Mouse (Mus musculus) adrenal gland, postnatal 10 days (tissue): ENCODE measurements around the gene Kat6b. TPM values are rescaled to one million over a fixed set of nuclear protein-coding genes. Genes with fewer than 3 reads are reported as not detected.

ENCODE experiments used
- DNase-seq: peaks from one replicate; pipeline ENCODE4 v3.0.0; 2021; ENCODE audit warnings: mixed read lengths
- total RNA-seq, 2 experiments: library from RNA; stranded (reverse); gene quantifications; 2 replicates each; pipeline ENCODE4 v1.2.3; 2021

Kat6b gene
- total RNA-seq, 2 experiments from 2014 or later, result 31.7 to 51.3 TPM

DNA sequence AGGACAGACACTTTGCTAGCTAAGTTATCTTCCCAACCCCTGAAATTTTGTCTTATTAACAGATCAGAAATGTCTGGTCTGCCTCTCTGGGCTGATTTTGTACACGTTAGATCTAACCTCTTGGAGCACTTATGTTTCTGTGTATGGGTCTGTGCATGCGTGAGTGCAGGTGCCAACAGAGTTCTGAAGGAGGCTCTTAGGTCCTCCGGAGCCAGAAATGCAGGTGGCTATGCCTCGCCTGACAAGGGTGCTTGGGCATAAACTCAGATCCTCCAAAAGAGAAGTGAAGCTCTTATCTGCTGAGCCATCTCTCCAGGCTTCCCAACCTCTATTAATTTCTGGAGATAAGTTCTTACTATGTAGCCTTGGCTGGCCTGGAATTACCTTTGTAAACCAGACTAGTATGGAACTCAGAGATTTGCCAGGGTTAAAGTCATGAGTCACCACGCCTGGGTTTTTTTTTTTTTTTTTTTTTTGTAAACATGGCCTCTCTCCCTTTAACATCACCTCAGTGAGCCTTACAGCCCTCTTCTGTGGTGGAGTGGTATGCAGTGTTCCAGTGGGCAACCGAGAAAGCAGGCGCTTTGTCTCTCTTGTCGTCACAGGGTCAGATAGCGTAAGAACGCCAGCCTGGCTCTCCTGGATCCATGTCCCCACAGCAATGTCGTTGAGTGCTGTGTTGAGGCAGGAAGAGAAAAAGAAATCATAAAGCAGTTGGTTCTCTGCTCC lies 79.4 kb downstream of the Kat6b start:
- no peak for DNase-seq

DNA sequence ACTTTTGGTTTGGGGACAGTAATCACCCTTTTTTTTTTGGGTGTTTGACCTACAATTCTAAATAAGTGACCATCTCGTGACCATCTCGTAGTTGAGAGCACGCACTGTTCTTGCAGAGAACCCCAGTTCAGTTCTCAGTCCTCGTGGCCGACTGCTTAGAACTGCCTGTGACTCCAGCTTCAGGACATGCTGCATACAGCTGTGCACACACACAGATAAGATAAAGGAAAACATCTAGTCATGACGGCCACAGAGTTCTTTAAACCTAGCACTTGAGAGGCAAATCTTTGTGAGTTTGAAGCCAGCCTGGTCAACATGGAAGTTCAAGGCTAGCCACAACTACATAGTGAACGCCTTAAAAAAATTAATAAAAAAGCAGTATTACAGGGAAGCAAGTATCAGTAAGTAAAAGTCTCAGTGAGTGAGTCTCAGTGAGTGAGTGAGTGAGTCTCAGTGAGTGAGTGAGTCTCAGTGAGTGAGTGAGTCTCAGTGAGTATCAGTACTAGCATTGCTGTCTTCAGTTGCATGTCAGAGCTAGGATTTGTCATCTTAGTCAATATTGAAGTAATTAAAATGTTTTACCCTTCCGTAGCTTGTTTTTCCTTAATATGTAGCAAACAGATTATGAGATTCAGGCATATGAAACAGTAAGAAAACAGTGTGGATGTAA lies 80.3 kb downstream of the Kat6b start:
- no peak for DNase-seq

DNA sequence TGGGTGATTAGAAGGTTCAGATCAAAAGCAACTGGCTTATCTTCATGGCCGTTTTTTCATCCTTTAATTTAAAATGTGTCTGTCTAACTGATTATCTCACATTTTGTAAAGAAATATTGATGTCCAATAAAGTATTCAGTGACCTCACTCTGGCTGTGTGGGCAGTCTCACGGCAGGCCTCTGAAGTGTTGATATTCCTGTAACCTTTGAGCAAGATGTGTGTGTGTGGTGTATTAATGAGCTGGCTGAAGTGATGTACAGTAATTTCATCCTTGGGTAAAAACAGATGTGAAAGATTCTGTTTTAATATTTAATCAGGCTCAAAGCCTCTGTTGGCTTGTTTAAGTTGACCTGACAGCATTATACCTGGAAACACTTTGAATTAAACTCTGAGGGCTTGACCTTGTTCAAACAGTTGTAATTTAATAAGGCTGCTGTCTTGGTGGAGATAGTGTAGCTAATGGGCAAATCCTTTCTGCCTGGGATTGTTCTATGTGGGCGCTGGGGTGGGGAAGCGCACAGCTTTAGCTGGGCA lies 82.4 kb downstream of the Kat6b start:
- DNase-seq, result no peak

DNA sequence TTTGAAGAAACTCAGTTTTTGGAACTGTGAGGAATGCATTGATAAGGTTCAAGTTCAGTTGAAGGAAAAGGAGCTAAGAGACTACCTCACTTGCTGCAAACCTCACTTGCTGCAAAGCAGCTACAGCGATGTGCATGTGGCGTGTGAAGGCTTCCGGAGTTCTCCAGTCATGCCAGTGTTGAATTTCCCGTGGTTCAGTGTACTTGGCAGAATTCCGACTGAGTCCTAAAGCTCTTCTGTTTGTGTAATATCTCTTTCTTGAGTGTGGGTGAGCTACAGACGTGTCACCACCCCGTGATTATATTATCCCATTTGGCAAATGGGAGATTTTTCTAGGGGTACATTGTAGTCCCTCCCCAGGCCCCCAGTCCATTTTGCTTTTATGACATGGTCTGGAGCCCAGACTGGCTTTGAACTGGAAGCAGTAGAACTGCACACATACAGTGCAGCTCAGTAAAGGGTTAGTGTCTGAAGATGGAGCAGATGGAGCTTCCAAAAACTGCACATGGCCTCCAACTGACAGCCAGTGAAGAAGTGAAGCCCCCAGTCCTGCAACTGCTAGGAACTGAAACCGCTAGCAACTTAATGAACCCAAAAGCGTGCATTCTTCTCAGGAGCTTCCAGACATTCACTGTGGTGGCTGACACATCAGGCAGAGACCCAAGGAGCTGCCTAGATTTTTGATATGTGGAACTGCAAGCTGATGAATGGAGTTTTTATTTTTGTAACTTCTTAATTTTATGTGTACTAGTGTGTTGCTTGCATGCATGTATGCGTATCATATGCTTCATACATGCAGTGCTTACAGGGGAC lies 84.5 kb downstream of the Kat6b start:
- DNase-seq, result no peak

DNA sequence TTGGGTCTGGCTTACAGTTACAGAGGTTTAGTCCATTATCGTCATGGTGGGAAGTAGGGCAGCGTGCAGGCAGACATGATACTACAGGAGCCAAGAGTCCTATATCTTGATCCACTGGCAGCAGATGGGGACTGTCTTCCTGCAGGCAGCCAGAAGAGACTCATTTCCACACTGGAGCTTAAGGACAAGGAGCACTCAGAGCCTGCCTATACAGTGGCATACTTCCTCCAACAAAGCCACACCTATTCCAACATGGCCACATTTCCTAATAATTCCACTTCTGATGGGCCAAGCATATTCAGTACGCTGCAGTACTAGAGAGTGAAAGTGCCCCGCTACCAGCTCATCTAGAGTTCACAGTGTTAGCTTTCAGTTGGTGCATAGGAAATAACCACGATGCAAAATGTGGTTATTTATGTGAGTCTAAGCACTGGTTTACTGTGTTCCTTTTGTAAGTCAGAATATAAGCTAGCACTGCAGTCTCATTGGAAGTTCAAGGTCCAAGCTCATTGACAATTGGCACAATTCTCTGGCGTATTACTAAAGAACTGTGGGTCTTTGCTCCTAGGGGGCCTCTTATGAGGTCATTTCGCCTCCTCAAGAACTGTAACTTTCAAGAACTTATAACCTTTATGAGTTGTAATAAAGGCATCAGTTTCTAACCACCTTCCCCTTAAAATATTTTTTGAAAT lies 86.2 kb downstream of the Kat6b start:
- DNase-seq, result no peak

DNA sequence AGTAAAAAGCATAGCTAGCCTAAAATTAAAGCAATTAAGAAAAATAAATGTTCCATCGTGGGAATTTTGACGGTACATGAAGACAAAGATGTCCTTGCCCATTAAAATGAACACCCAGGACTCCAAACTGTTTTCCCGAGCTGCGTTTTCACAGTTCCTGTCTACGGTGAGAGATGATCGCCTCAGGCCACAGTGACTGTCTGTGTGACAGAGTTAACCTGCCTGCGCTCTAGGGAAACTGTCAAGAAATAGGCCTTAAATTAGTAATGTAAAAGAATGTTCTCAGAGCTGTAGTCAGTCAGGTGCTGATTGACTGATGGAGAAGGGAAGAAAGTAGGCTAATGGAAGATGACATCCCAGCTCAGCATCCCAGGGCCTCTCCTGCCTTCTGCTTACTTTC lies 87.6 kb downstream of the Kat6b start:
- no peak for DNase-seq

DNA sequence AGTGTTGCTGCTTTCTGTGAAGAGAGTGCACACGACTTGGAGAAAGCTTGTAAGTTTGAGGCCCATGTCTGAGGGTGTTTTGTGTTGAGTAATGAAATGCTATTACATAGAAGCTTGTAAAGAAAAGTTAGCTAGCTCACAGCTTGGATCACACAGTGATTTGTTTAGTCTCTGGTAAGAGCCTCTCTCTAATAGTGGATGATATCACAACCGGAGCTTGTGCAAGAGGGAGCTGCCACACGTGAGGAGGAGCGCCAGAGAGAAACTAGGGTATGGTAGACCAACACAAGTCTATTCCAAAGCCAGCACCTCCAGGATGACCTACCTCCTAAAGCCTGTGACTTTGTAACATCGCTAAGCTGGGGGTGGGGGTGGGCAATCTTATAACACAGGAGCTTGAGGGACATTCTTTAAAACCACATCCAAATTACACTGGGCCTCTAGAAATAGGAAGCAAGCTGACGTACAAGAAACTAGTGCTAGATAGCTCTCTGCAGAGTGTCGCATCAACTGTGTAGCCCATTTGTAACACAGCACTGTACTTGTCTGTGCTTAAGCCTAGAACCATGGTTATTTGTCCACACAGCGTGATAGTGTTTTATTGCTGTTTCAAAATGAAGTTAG lies 93.6 kb downstream of the Kat6b start:
- DNase-seq, result no peak

DNA sequence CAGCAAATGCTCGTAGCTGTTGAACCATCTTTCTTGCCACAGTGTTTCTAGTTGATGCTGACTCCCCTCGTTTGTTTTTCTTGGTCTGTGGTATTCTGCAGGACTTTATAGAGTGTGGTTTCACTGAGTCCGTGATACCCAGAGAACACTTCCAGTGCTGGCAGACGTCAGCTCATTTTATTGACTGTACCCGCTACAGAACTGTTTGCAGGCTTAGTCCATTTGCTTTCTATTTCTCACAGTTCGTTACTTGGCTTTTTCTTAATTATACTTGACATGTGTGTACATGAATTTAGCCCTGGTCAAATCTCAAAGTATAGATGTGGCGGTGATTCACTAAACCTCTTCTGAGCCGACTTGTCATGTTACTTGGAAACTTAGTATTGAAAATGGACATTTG lies 95.6 kb downstream of the Kat6b start:
- DNase-seq, result no peak

DNA sequence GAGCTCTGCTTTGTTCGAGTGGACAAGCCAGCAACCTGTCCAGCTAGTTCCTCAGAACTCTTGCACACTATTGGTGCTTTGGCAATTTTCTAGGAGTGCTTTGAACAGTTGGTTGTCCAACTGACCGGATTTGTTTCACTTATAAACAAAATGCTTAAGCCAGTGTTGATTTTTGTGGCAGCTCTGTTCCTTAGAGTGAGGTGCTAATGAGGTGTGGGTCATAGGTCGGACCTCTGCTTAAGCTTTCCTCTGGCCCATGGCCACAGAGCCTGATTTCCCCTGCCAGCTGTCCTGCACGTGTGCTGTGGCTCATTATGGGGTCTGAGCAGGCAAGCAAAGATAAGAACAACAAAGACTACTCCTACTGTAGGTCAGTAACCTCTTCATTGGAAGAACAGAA lies 100.0 kb downstream of the Kat6b start:
- no peak for DNase-seq

DNA sequence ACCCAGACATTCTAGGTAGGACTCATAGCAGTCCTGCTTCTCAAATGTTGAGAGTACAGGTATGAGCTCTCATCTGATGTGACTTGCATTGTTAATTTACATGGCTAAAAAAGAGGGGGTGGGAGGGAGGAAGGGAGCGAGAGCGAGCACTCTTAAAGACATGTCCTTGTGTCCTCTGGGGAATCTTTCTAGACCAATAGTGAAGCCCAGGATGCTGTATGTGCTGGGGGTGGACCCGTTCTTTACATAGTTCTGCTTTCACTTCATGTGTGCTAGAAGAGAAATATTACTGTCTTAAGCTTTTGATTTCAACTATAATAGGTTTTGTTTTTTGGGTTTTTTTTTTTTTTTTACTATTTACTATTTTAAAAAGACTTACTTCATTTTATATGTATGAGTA lies 101.1 kb downstream of the Kat6b start:
- DNase-seq, result no peak

DNA sequence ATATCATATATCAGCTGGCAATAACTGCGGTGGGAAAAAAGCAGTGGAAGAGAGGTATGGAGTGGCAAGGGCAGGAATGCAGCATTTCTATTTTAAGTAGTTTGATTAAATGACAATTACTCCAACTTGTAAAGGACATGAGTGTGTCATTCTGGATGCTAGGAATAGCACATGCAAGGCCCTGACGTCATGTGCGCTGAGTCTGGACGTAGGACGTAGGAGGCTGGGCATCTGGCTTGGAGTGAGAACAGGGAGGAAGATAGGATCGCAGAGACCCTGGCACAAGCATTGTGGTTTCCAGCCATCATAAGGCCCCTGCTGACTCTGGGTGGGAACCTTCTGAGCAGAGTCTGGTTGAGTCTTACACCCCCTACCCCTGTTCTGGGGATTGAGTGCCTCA lies 101.8 kb downstream of the Kat6b start:
- no peak for DNase-seq

DNA sequence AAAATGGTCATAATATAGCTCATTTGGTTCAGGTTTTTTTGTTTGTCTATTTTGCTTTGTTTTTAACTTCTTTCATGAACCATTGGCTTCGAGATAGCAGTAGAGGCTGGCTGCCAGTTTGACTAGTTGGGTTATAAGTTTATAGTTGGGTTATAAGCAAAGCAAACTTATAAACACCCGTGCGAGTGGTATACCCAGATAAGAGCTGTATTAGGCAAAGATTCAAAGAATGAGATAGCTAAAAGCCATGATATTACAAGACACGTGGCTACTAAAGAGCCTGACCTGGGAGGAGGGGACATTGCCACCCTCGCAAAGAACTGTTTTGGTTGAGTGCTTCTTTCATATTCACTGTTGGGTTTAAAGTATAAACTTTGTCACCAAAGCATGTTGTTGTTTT lies 102.6 kb downstream of the Kat6b start:
- no peak for DNase-seq

DNA sequence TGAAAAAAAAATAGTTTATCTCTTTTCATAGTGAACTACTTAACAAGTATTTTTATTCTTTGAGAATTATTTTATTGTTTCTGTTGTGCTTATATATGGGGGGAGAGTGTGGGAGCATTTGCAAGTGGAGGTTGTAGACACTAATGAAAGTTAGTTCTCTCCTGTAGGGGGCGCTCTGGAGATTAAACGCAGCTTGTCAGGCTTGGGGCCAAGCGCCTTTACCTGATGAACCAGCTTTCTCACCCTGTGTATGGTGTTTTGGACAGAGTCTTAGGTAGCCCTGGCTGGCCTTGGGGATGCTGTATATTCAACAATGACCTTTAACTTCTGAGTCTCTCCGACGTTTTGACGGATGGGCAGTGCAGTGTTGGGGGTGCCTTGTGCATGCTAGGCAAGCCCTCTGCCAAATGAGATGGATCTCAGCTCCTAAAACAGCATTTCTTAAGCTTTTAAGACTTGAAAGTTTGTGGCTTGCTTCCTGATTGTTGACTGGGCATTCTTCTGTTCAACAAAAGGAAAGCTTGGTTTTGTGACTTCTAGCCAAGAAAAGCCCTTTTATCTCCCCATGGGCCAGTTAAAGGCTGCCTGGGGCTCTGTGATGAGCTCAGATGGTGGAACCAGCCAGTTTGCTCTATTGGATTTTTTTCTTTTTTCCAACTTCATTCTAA lies 103.4 kb downstream of the Kat6b start:
- DNase-seq, result peak; percentile 38

DNA sequence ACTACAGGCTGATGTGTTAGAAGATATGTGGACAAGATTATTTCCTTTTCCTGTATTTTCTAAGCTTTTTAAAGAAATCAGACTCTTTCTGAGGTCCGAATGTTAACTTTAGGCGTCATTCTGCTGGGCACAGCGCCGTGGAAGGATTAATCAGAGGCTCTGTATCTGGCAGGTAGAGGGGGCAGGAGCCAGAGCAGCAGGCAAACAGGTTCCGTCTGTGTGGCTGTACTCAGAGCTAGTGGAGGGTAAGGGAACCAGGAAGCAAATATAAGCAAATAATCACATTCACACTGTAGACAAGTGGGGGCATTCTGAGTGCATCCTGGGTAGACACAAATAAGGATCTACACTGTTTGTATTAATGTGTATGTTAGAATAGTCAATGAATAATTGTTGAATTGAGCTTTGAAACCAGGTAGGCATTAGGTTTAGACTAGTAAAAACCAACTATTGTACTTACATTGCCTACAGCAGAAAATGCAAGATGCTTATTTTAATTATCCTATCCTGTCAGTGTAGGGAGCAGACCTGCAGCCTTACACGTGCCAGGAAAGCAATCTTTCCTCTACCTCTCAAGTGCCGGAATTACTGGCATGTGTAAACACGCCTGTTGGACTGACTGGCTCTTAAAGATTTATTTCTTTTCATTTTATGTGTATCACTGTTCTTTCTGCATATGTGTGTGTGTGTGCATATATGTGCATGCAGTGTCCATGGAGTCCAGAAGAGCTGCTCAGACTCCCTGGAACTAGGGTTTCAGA lies 104.4 kb downstream of the Kat6b start:
- DNase-seq, result no peak

DNA sequence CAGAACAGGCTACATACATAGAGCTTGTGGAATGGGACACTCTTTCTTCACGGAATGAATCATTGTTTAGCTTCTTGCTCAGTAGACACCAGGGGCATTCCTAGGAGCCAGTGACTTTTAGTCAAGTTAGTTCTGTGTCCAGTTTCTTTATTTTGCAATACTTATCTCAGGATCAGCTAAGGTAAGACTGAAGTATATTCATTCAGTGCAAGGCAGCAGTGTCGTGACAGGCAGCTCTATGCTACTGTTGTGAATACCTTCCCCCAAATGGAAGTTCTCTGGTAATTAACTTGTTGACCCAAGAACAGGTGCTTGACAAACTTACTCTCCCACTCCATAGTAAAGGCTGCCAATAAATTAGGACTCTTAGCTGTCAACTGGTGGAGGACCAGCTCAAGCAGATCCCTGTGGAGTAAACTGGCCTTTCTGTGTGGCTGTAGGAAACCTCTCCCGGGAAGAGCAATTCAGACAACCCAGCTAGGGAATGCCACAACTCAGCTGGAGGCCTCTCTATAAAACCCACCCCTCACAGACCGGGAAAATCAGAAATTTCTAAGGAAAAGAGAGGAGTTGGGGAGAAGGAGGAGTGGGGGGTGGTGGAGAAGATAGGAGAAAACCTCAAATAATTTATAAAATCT lies 105.4 kb downstream of the Kat6b start:
- DNase-seq, result no peak

DNA sequence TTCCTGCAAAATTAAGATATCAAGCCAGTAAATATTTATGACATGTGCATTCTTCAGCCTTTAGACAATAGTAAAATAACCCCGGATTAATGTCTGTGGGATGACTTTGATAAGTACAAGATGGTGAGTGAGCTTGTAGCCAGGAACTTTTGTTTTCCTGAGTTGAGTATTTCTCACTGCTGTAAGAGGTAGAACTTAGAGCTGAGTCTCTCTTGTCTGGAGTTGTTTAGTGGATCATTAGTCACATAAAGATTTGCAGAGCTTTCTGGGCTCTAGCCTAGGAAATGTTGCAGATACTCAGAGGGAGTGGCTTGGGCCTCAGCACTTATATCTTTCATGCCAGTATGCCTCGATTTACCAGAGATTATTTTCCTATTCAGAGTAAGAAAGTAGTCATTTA lies 106.7 kb downstream of the Kat6b start:
- DNase-seq, result no peak

DNA sequence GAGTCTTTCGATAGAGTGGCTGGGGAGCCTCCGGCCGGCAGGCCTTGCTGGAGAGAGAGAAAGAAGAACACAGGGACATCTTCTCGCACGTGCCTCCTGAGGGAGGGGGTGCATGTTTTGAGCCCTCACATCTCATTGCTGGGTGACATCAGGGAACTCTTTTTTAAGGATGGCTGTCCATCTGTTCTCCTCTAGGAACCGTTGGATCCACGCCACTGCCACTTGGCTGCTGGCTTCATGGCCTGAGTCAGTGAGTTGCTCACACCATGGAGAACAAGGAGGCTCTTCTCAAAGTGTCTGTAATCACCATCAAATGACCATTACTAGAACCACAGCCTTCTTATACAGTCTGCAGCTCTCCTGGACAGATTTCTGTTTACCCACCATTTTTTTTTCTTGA lies 108.4 kb downstream of the Kat6b start:
- DNase-seq, result peak; percentile 54

DNA sequence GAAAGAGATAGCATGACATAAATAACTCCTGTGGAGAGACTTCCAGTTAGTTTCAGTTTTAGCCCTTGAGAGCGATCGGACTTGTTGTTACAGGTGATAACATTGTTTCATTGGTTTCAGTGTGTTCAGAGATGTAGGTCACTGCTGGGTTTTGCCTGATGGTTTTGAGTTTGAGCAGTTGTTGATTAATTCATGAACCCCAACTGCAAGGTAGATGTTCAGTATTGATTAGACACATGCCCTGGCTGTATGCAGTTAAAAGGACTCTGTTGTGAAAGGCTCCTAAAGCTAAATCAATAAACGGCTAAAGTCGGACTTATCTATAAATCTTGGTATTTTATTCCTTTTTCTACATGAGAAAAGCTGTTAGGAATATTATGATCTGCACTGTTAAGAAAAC lies 109.0 kb downstream of the Kat6b start:
- DNase-seq, result no peak

DNA sequence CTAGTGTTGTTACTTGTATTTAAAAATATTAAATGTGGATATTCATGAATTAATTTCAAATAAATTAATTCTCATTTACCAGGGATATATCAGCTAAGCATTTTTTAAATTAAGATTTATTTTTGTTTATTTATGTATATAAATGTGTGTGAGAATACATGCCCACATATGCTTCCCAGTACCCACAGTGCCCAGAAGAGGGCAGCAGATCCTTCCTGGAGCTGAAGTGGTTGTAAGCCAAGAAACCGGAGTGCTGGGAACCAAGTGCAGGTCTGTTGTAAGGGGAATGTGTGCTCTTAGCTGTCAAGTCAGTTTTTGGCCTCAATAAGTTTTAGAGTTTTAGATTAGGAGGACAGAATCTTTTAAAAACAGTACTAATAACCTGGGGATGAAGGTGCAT lies 110.9 kb downstream of the Kat6b start:
- DNase-seq, result no peak
